Mouse (Mus musculus) stomach, embryonic 16.5 days (tissue): ENCODE data around the gene Anks1b. TPM values are rescaled to one million over a fixed set of nuclear protein-coding genes. Genes with fewer than 3 reads are reported as not detected.
"Not testable (repeated sequence)": the region's sequence is repeated elsewhere in the genome, so short reads cannot be mapped to it uniquely, and the experiment has no call there.

Experiments used
- ATAC-seq: fragments of 200-750 bp; cut with Nextera tagmentation; 2 replicates; pipeline ENCODE4 v1.8.0; 2017; ENCODE audit warnings: moderate number of reproducible peaks, moderate TSS enrichment; ENCODE audit not compliant: insufficient read depth, low FRiP score
- H3K27ac ChIP-seq: fragments of 300-500 bp; sonication (generic); 2 replicates; pipeline ENCODE4 v1.5.1; 2014; ENCODE audit warnings: low read length
- H3K27me3 ChIP-seq: fragments of 300-500 bp; sonication (generic); 2 replicates; pipeline ENCODE4 v1.6.1; 2014; ENCODE audit warnings: low read length, control low read depth, mixed read lengths; ENCODE audit not compliant: control insufficient read depth, insufficient read depth
- H3K36me3 ChIP-seq: fragments of 300-500 bp; sonication (generic); 2 replicates; pipeline ENCODE4 v1.6.1; 2014; ENCODE audit warnings: low read length; ENCODE audit not compliant: control insufficient read depth, insufficient read depth
- H3K4me1 ChIP-seq: fragments of 300-500 bp; sonication (generic); 2 replicates; pipeline ENCODE4 v1.6.1; 2014; ENCODE audit warnings: low read length, control low read depth, mixed read lengths; ENCODE audit not compliant: control insufficient read depth, insufficient read depth
- H3K4me2 ChIP-seq: fragments of 300-500 bp; sonication (generic); 2 replicates; pipeline ENCODE4 v1.6.1; 2014; ENCODE audit warnings: low read depth, low read length, mixed read lengths
- H3K4me3 ChIP-seq: fragments of 300-500 bp; sonication (generic); replicated peaks from 2 replicates; pipeline ENCODE4 v1.5.1; 2014; ENCODE audit warnings: mild to moderate bottlenecking, low read length
- H3K9ac ChIP-seq: fragments of 300-500 bp; sonication (generic); 2 replicates; pipeline ENCODE4 v1.6.1; 2014; ENCODE audit warnings: low read length
- H3K9me3 ChIP-seq: fragments of 300-500 bp; sonication (generic); replicated peaks from 2 replicates; pipeline ENCODE4 v1.6.1; 2016; ENCODE audit warnings: low read length, control low read depth; ENCODE audit not compliant: control insufficient read depth
- WGBS: fragments of 180-500 bp; shearing (Covaris S2); extraction: QIAGEN DNeasy Blood & Tissue Kit; methylation state at CpG from one replicate; pipeline ENCODE4 v1.1.7; 2014; 5-methylcytosine and 5-hydroxymethylcytosine counted together
- polyA plus RNA-seq: library from polyadenylated mRNA; unstranded; fragments of >200 nt; fragmentation: Nextera tagmentation; extraction: Ambion mirVana; gene quantifications from 2 replicates; pipeline ENCODE4 v1.2.1, GENCODE M21; 2015

Gene Anks1b
- polyA plus RNA-seq, 1 experiment from 2014 or later: 1.4 TPM

DNA sequence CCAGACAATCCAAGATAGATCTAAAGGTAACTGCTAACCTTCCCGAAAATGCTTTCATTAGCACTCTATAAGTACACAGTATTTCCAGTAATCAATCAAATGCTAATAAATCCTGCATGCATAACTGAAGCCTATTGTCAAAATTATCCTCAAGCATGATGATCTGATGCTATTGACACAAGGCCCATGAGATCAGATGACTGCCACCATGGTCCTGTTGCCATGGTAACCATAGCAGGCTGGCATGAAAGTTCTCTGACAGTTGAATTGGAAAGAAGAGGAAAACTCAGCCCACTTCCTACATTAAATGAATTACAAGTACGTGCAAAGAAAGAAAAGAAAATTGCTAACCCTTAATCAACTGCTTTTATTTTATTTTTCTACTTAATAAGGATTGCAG, 741.9 kb downstream of the Anks1b start:
- H3K27me3 ChIP-seq: no peaks in the 10 kb centered on the region
- ATAC-seq: no peak
- no peak overlapping the region for H3K4me2 ChIP-seq
- H3K36me3 ChIP-seq: no peaks in the 10 kb centered on the region
- 71% methylated on average over 2 of the region's 2 CpGs for WGBS
- H3K4me3 ChIP-seq: no peak overlapping the region
- H3K9ac ChIP-seq: no peak overlapping the region
- H3K9me3 ChIP-seq: no peaks in the 10 kb centered on the region
- no peak overlapping the region for H3K27ac ChIP-seq
- H3K4me1 ChIP-seq: no peaks in the 10 kb centered on the region

DNA sequence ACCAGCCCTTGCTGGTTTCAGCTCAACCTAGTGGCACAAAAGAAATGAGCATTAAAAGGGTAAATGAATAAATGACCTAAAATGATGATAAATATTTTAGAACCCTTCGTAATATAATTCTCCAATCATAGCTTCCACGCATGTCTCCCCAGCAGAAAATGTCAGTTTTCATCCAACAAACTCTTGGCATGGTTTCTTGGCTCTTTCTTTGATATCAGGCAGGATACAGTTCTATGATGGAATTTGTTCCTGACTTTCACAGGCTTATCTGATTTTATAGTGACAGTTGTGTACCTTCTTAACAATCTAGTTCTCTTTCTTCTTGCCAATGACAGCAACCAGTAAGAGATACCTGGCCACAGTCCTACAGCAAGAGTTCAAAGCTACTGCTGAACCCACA, 743.3 kb downstream of the Anks1b start:
- no peak overlapping the region for H3K4me3 ChIP-seq
- no peaks in the 10 kb centered on the region for H3K9me3 ChIP-seq
- no peaks in the 10 kb centered on the region for H3K36me3 ChIP-seq
- no peak for ATAC-seq
- no peak overlapping the region for H3K27ac ChIP-seq
- H3K4me1 ChIP-seq: no peaks in the 10 kb centered on the region
- no peak overlapping the region for H3K4me2 ChIP-seq
- no peaks in the 10 kb centered on the region for H3K27me3 ChIP-seq
- whole genome bisulfite sequencing: 74% methylated on average over 2 of the region's 2 CpGs
- no peak overlapping the region for H3K9ac ChIP-seq

DNA sequence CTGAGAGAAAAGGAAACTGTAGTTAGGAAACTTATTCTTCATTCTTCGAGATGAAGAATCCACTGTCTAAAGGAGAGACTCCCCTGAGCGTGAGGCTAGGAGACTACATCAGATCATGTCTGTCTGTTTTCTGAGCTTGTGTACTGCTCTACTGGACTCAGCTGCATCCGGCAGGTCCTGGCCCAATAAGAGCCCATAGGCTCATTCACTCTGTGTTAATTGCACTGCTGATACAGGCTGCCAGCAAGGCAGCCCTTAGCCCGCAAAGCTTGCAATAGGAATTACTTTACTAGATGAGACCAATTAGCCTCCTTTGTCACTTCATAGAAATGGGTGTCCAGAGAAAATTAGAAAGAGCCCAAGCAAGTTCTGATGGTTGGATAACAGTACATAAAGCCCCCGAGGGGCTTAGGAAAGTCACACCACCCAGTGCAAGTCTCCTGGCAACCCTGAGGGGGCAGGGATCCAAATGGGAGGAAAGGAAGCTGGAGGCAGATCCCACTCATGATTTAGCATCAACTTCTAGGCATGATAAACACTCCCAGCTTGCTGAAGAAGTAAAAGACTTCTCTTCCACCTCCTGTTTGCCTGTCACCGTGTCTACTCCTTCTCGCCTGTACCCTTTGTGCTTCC, 744.5 kb downstream of the Anks1b start:
- no peak overlapping the region for H3K4me2 ChIP-seq
- no peaks in the 10 kb centered on the region for H3K9me3 ChIP-seq
- H3K4me3 ChIP-seq: no peak overlapping the region
- H3K36me3 ChIP-seq: no peaks in the 10 kb centered on the region
- no peak for ATAC-seq
- H3K4me1 ChIP-seq: no peaks in the 10 kb centered on the region
- no peaks in the 10 kb centered on the region for H3K27me3 ChIP-seq
- H3K27ac ChIP-seq: no peak overlapping the region
- no peak overlapping the region for H3K9ac ChIP-seq
- WGBS: 77% methylated on average over 7 of the region's 7 CpGs

DNA sequence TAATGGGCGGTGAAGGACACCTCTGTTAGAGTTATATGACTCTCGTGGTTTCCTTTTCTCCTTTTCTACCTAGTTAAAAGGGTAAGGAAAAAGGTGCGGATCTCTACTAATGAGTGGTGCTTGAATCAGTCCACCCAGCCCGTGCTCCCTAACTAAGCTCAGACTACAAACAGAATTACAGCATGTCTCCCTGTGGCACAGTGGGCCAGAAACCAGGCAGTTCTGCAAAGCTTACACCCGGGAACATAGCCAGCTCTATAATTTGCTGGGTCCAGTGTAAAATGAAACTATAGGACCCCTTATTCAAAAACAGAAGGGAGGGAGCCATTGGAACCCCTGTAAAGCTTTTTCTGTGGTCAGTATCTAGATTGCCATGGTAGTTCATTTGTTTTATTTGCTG, 754.2 kb downstream of the Anks1b start:
- H3K36me3 ChIP-seq: no peaks in the 10 kb centered on the region
- ATAC-seq: no peak
- no peak overlapping the region for H3K4me3 ChIP-seq
- no peak overlapping the region for H3K9ac ChIP-seq
- H3K4me2 ChIP-seq: no peak overlapping the region
- no peaks in the 10 kb centered on the region for H3K4me1 ChIP-seq
- WGBS: 80% methylated on average over 5 of the region's 5 CpGs
- H3K27me3 ChIP-seq: no peaks in the 10 kb centered on the region
- no peaks in the 10 kb centered on the region for H3K9me3 ChIP-seq
- no peak overlapping the region for H3K27ac ChIP-seq

DNA sequence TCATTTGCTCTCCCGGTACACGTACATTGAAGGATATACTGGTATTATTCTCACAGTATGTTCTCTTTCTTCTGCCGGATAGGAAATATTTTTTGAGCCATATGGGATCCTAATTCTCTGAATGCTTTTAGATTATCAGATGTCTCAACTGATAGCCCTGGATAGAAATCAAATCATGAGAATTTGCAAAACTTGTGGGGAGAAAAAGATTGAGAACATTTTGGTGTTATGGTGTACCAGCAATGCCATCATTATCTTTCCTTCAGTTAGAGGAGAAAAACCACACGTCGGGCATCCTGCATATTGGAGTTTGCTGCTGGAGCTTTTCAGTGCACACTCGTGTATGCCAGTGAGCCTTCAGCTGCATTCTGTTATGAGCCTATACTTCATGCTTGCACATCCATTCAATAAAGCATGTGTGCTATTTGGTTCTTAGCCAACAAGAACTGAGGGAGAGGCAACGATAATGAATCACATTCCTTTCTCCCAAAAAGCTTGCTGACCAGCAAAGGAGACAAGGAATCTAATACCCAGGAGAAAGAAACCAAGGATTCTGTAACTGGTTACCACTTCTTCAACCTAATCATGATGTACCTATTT, 756.9 kb downstream of the Anks1b start:
- Histone ChIP-seq H3K27me3 (no peaks in the 10 kb centered on the region), H3K9me3 (no peaks in the 10 kb centered on the region), H3K27ac (no peak overlapping the region), H3K9ac (no peak overlapping the region), H3K4me2 (no peak overlapping the region), H3K4me1 (no peaks in the 10 kb centered on the region), H3K4me3 (no peak overlapping the region), H3K36me3 (no peaks in the 10 kb centered on the region)
- no peak for ATAC-seq
- 70% methylated on average over 7 of the region's 7 CpGs for WGBS

DNA sequence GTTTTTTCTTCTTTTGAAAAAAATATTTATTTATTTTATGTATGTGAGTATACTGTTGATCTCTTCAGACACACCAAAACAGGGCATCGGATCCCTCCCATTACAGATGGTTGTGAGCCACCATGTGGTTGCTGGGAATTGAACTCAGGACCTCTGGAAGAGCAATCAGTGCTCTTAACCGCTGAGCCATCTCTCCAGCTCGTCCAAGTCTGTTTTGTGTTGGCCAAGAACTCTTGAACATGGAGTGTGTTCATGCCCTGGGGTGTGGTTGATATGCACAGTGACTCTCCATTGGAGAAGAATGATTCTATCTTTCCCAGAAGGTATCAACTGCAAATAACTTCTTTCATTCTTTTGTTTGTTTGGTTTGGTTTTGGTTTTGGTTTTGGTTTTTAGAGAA, 757.5 kb downstream of the Anks1b start:
- not testable (repeated sequence) for ATAC-seq, H3K27me3 ChIP-seq, H3K4me1 ChIP-seq, H3K27ac ChIP-seq, H3K36me3 ChIP-seq, H3K9ac ChIP-seq, H3K9me3 ChIP-seq, H3K4me3 ChIP-seq, H3K4me2 ChIP-seq
- WGBS: 68% methylated on average over 3 of the region's 3 CpGs

DNA sequence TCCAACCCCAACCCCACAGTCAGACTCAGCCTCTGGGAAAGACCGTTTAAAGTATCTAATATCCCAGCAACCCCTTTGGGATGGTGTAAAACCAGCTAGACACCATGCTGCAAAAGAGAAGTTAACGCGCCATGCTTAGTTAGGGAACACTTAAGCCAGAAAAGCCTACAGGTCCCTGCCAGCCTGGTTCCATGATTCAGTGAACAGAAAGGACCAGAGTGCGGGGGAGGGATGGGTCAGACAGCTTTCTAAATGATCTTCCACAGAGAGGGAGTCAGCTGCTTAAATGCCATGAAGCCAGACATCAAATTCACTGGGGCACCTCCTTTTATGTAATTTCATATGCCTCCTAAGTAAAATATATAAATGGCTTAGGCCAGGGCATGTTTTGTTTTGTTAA, 764.0 kb downstream of the Anks1b start:
- H3K4me3 ChIP-seq: no peak overlapping the region
- 77% methylated on average over 4 of the region's 4 CpGs for WGBS
- no peaks in the 10 kb centered on the region for H3K4me1 ChIP-seq
- no peak overlapping the region for H3K4me2 ChIP-seq
- no peaks in the 10 kb centered on the region for H3K27me3 ChIP-seq
- H3K9ac ChIP-seq: no peak overlapping the region
- H3K27ac ChIP-seq: no peak overlapping the region
- no peak for ATAC-seq
- H3K36me3 ChIP-seq: no peaks in the 10 kb centered on the region
- H3K9me3 ChIP-seq: no peaks in the 10 kb centered on the region

DNA sequence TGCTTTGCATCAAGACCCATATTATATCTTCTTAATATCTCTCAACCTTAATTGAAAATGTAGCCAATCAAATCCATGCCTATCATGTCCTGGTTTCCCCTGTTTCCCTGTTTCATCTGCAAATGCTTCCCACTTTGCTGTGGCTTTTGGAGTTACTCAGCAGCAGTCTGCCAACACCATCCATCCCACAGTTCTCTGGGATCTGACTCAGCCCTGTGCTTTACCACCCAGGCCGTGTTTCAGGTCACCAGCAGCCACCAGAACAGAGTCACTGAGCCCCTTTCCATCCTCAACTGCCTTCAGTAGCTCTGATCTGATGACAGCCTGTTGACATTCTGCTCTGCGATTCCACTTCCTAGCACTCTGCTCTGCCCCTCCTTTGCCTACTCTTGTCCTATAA, 776.4 kb downstream of the Anks1b start:
- Histone ChIP-seq H3K27me3 (no peaks in the 10 kb centered on the region), H3K9me3 (no peaks in the 10 kb centered on the region), H3K27ac (no peak overlapping the region), H3K4me2 (no peak overlapping the region), H3K4me1 (no peaks in the 10 kb centered on the region), H3K36me3 (no peaks in the 10 kb centered on the region), H3K4me3 (no peak overlapping the region), H3K9ac (no peak overlapping the region)
- 69% methylated on average over 2 of the region's 2 CpGs for WGBS
- ATAC-seq: no peak

DNA sequence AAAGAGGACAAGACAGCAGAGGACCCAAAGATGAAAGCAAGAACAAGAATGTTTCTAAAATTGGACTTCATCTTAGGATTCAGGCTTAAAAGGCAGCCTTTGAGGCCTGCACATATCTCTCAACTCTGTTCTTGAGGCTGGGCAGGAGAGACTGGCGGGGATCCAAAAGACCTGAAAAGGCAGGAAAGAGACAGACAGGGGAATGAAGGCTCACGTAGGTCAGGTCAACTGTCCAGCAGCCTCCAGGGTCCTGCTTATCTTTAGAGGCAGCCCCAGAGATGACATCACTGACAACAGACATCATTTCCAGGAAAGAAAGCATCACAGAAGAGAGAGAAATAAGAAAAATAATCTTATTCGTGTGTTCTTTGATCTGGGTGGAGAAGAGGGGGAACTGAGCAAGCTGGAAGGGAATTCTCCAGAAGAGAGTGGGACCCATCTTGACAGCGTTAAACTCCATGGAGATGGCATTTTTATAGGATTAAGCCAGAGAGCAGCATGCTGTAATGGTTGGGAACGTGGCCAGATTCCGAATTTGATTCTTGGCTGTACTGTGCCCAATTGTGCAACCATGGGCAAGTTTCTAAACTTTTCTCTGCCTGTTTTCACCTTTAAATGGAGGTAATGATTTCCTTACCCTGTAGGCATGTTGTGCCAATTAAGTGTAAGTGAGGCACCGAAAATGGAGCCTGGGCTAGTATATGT, 784.3 kb downstream of the Anks1b start:
- Histone ChIP-seq H3K27ac (no peak overlapping the region), H3K4me1 (no peaks in the 10 kb centered on the region), H3K9ac (no peak overlapping the region), H3K4me2 (no peak overlapping the region), H3K9me3 (no peaks in the 10 kb centered on the region), H3K4me3 (no peak overlapping the region), H3K36me3 (no peaks in the 10 kb centered on the region), H3K27me3 (no peaks in the 10 kb centered on the region)
- no peak for ATAC-seq
- WGBS: 65% methylated on average over 7 of the region's 7 CpGs
